Mouse (Mus musculus): Measurements from ENCODE around the gene Fxyd3.

DNA sequence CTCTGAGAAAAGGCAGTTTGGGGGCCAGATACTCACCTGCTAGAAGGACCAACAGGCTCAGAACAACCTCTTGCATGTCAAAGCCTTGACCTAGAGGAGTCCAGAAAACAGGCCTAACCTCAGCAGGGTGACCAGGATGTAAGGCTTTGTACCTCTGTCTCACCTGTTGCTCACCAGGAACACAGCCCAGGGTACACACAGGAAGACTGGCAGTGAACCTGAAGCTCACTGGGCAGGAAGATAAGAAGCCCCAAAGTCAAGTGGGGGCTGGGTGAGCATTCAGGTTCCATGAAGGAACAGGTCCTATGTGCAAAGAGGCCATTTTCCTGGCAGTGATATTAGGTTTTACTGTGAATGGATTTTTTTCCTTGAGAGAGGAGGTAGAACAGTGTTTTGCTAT is 3.0 kb downstream of the Fxyd3 start:
- TF ChIP-seq CTCF (IDR thresholded peaks at IDR 0.05; ENCODE audit: control insufficient read depth, insufficient read depth, insufficient replicate concordance, low read depth, low read length) (no peak), POLR2A (IDR thresholded peaks at IDR 0.05; ENCODE audit: control insufficient read depth, low read depth, low read length) (no peak)

Data from testis, adult 2 months (tissue).